Mouse (Mus musculus): ENCODE measurements around the gene Galnt18. TPM values are rescaled to one million over a fixed set of nuclear protein-coding genes. Genes with fewer than 3 reads are reported as not detected.

Galnt18 gene
- polyA plus RNA-seq, 1 experiment from 2014 or later: 35.6 TPM

- Histone ChIP-seq H3K27me3 (ENCODE audit: control insufficient read depth, insufficient read depth, low read length) (no peaks in the 10 kb centered on the region), H3K4me3 (replicated peaks; ENCODE audit: low read length) (no peak overlapping the region), H3K9ac (ENCODE audit: low read length) (no peak overlapping the region), H3K4me2 (ENCODE audit: low read depth, low read length) (no peak overlapping the region), H3K36me3 (ENCODE audit: control insufficient read depth, insufficient read depth, low read length) (no peaks in the 10 kb centered on the region), H3K27ac (ENCODE audit: low read length) (no peak overlapping the region), H3K9me3 (replicated peaks; ENCODE audit: control insufficient read depth, low read length) (no peaks in the 10 kb centered on the region), H3K4me1 (ENCODE audit: control insufficient read depth, insufficient read depth, low read length) (peaks cover 7% of the 10 kb centered on the region; the same call in 1 of the 2 replicates)
- WGBS: 29% methylated on average over 2 of the region's 2 CpGs
- no peak for ATAC-seq (ENCODE audit: insufficient read depth, low FRiP score)
These were observed 52.8 kb downstream of the Galnt18 start for GRCm38 (mm10) chr7:111726928-111727327.

- ATAC-seq (ENCODE audit: insufficient read depth, low FRiP score): no peak
- WGBS: 48% methylated on average over 7 of the region's 7 CpGs
- H3K27ac ChIP-seq (ENCODE audit: low read length): peak overlapping the region; percentile 22; the same call in 1 of the 2 replicates
- no peak overlapping the region for H3K4me3 ChIP-seq (replicated peaks; ENCODE audit: low read length)
- H3K9ac ChIP-seq (ENCODE audit: low read length): no peak overlapping the region
- H3K9me3 ChIP-seq (replicated peaks; ENCODE audit: control insufficient read depth, low read length): no peaks in the 10 kb centered on the region
- no peaks in the 10 kb centered on the region for H3K36me3 ChIP-seq (ENCODE audit: control insufficient read depth, insufficient read depth, low read length)
- H3K4me2 ChIP-seq (ENCODE audit: low read depth, low read length): no peak overlapping the region
- peaks cover 29% of the 10 kb centered on the region for H3K4me1 ChIP-seq (ENCODE audit: control insufficient read depth, insufficient read depth, low read length)
- no peaks in the 10 kb centered on the region for H3K27me3 ChIP-seq (ENCODE audit: control insufficient read depth, insufficient read depth, low read length)
These were observed 55.0 kb downstream of the Galnt18 start for GRCm38 (mm10) chr7:111724730-111725129.

GRCm38 (mm10) chr7:111724004-111724403 is 55.8 kb downstream of the Galnt18 start:
- H3K4me1 ChIP-seq (ENCODE audit: control insufficient read depth, insufficient read depth, low read length): peaks cover 31% of the 10 kb centered on the region
- no peak for ATAC-seq (ENCODE audit: insufficient read depth, low FRiP score)
- H3K9me3 ChIP-seq (replicated peaks; ENCODE audit: control insufficient read depth, low read length): no peaks in the 10 kb centered on the region
- no peak overlapping the region for H3K9ac ChIP-seq (ENCODE audit: low read length)
- H3K4me3 ChIP-seq (replicated peaks; ENCODE audit: low read length): no peak overlapping the region
- no peaks in the 10 kb centered on the region for H3K27me3 ChIP-seq (ENCODE audit: control insufficient read depth, insufficient read depth, low read length)
- 66% methylated on average over 4 of the region's 4 CpGs for WGBS
- H3K36me3 ChIP-seq (ENCODE audit: control insufficient read depth, insufficient read depth, low read length): no peaks in the 10 kb centered on the region
- H3K4me2 ChIP-seq (ENCODE audit: low read depth, low read length): no peak overlapping the region
- peak overlapping the region; percentile 22; the same call in 1 of the 2 replicates for H3K27ac ChIP-seq (ENCODE audit: low read length)

- no peak overlapping the region for H3K4me3 ChIP-seq (replicated peaks; ENCODE audit: low read length)
- no peaks in the 10 kb centered on the region for H3K9me3 ChIP-seq (replicated peaks; ENCODE audit: control insufficient read depth, low read length)
- ATAC-seq (ENCODE audit: insufficient read depth, low FRiP score): no peak
- peaks cover 38% of the 10 kb centered on the region for H3K4me1 ChIP-seq (ENCODE audit: control insufficient read depth, insufficient read depth, low read length)
- no peak overlapping the region for H3K4me2 ChIP-seq (ENCODE audit: low read depth, low read length)
- H3K9ac ChIP-seq (ENCODE audit: low read length): no peak overlapping the region
- H3K27ac ChIP-seq (ENCODE audit: low read length): peak overlapping the region; percentile 83
- H3K36me3 ChIP-seq (ENCODE audit: control insufficient read depth, insufficient read depth, low read length): no peaks in the 10 kb centered on the region
- H3K27me3 ChIP-seq (ENCODE audit: control insufficient read depth, insufficient read depth, low read length): no peaks in the 10 kb centered on the region
- WGBS: 75% methylated on average over 5 of the region's 5 CpGs
These were observed 58.5 kb downstream of the Galnt18 start for GRCm38 (mm10) chr7:111721308-111721698.

GRCm38 (mm10) chr7:111720511-111721307 is 59.1 kb downstream of the Galnt18 start:
- Histone ChIP-seq H3K4me1 (ENCODE audit: control insufficient read depth, insufficient read depth, low read length) (peaks cover 38% of the 10 kb centered on the region), H3K9ac (ENCODE audit: low read length) (peak overlapping the region; percentile 17; the same call in 1 of the 2 replicates), H3K27me3 (ENCODE audit: control insufficient read depth, insufficient read depth, low read length) (no peaks in the 10 kb centered on the region), H3K4me3 (replicated peaks; ENCODE audit: low read length) (no peak overlapping the region), H3K36me3 (ENCODE audit: control insufficient read depth, insufficient read depth, low read length) (no peaks in the 10 kb centered on the region), H3K4me2 (ENCODE audit: low read depth, low read length) (no peak overlapping the region), H3K9me3 (replicated peaks; ENCODE audit: control insufficient read depth, low read length) (no peaks in the 10 kb centered on the region), H3K27ac (ENCODE audit: low read length) (peak overlapping the region; percentile 83)
- peak; percentile 63 for ATAC-seq (ENCODE audit: insufficient read depth, low FRiP score)
- WGBS: 55% methylated on average over 8 of the region's 8 CpGs

GRCm38 (mm10) chr7:111718900-111719299 is 60.9 kb downstream of the Galnt18 start:
- no peaks in the 10 kb centered on the region for H3K9me3 ChIP-seq (replicated peaks; ENCODE audit: control insufficient read depth, low read length)
- peak; percentile 24; the same call in 1 of the 2 replicates for ATAC-seq (ENCODE audit: insufficient read depth, low FRiP score)

GRCm38 (mm10) chr7:111714639-111715360 is 65.0 kb downstream of the Galnt18 start:
- Histone ChIP-seq H3K36me3 (ENCODE audit: control insufficient read depth, insufficient read depth, low read length) (no peaks in the 10 kb centered on the region), H3K4me2 (ENCODE audit: low read depth, low read length) (no peak overlapping the region), H3K27ac (ENCODE audit: low read length) (no peak overlapping the region), H3K4me3 (replicated peaks; ENCODE audit: low read length) (no peak overlapping the region), H3K9me3 (replicated peaks; ENCODE audit: control insufficient read depth, low read length) (no peaks in the 10 kb centered on the region), H3K27me3 (ENCODE audit: control insufficient read depth, insufficient read depth, low read length) (no peaks in the 10 kb centered on the region), H3K4me1 (ENCODE audit: control insufficient read depth, insufficient read depth, low read length) (peaks cover 14% of the 10 kb centered on the region), H3K9ac (ENCODE audit: low read length) (no peak overlapping the region)
- no peak for ATAC-seq (ENCODE audit: insufficient read depth, low FRiP score)
- WGBS: 72% methylated on average over 5 of the region's 5 CpGs

More at GRCm38 (mm10) chr7:111718900-111719299, 60.9 kb downstream of the Galnt18 start:
- Histone ChIP-seq H3K36me3 (ENCODE audit: control insufficient read depth, insufficient read depth, low read length) (no peaks in the 10 kb centered on the region), H3K4me3 (replicated peaks; ENCODE audit: low read length) (no peak overlapping the region), H3K9ac (ENCODE audit: low read length) (no peak overlapping the region), H3K27me3 (ENCODE audit: control insufficient read depth, insufficient read depth, low read length) (no peaks in the 10 kb centered on the region), H3K4me2 (ENCODE audit: low read depth, low read length) (no peak overlapping the region), H3K27ac (ENCODE audit: low read length) (no peak overlapping the region), H3K4me1 (ENCODE audit: control insufficient read depth, insufficient read depth, low read length) (peaks cover 38% of the 10 kb centered on the region)
- 53% methylated on average over 4 of the region's 4 CpGs for WGBS

GRCm38 (mm10) chr7:111713828-111714600 is 65.8 kb downstream of the Galnt18 start:
- no peaks in the 10 kb centered on the region for H3K36me3 ChIP-seq (ENCODE audit: control insufficient read depth, insufficient read depth, low read length)
- peaks cover 12% of the 10 kb centered on the region for H3K4me1 ChIP-seq (ENCODE audit: control insufficient read depth, insufficient read depth, low read length)
- no peak overlapping the region for H3K9ac ChIP-seq (ENCODE audit: low read length)
- 70% methylated on average over 3 of the region's 3 CpGs for whole genome bisulfite sequencing
- H3K27ac ChIP-seq (ENCODE audit: low read length): no peak overlapping the region; the same call in 1 of the 2 replicates
- no peaks in the 10 kb centered on the region for H3K9me3 ChIP-seq (replicated peaks; ENCODE audit: control insufficient read depth, low read length)
- no peak overlapping the region for H3K4me3 ChIP-seq (replicated peaks; ENCODE audit: low read length)
- no peaks in the 10 kb centered on the region for H3K27me3 ChIP-seq (ENCODE audit: control insufficient read depth, insufficient read depth, low read length)
- no peak overlapping the region for H3K4me2 ChIP-seq (ENCODE audit: low read depth, low read length)
- ATAC-seq (ENCODE audit: insufficient read depth, low FRiP score): no peak
